Mouse (Mus musculus): ENCODE measurements around the gene Syn1. TPM values are rescaled to one million over a fixed set of nuclear protein-coding genes. Genes with fewer than 3 reads are reported as not detected.

Gene Syn1
- polyA plus RNA-seq (2012; rRNA removed) = 0.16 TPM in 2 replicates

- H3K27me3 ChIP-seq (ENCODE audit: control insufficient read depth, insufficient read depth, low read length) = no peaks in the 10 kb centered on the region
- H3K4me1 ChIP-seq (ENCODE audit: control insufficient read depth, insufficient read depth, low read length) = peaks cover 3% of the 10 kb centered on the region
- peak within 1 kb of the TSS; percentile 80 for H3K4me3 ChIP-seq (ENCODE audit: control insufficient read depth, low read depth, low read length)
- H3K27ac ChIP-seq (ENCODE audit: control insufficient read depth, insufficient read depth, low read depth, low read length) = no peak within 1 kb of the TSS
- TF ChIP-seq POLR2A (IDR thresholded peaks at IDR 0.05; ENCODE audit: control insufficient read depth, low read depth, low read length) = no peak
- no peak for TF ChIP-seq CTCF (IDR thresholded peaks at IDR 0.05; ENCODE audit: control insufficient read depth, insufficient read depth, insufficient replicate concordance, low read depth, low read length)
- H3K36me3 ChIP-seq (ENCODE audit: control insufficient read depth, insufficient read depth, low read length) = no peaks in the 10 kb centered on the region
These were observed at the start of gene Syn1 for GRCm38 (mm10) chrX:20920844-20921364. Syn1 (minus strand) TSS chrX:20921004.

- Histone ChIP-seq H3K27ac (ENCODE audit: control insufficient read depth, insufficient read depth, low read depth, low read length) (peak within 1 kb of the TSS; percentile 90), H3K4me3 (ENCODE audit: control insufficient read depth, low read depth, low read length) (peak within 1 kb of the TSS; percentile 94), H3K27me3 (ENCODE audit: control insufficient read depth, insufficient read depth, low read length) (no peaks in the 10 kb centered on the region), H3K36me3 (ENCODE audit: control insufficient read depth, insufficient read depth, low read length) (no peaks in the 10 kb centered on the region), H3K4me1 (ENCODE audit: control insufficient read depth, insufficient read depth, low read length) (no peaks in the 10 kb centered on the region)
- TF ChIP-seq CTCF (IDR thresholded peaks at IDR 0.05; ENCODE audit: control insufficient read depth, insufficient read depth, insufficient replicate concordance, low read depth, low read length) (no peak), POLR2A (IDR thresholded peaks at IDR 0.05; ENCODE audit: control insufficient read depth, low read depth, low read length) (peak; percentile 53; the same call in 1 of the 2 replicates)
These were observed 40.9 kb upstream of the Syn1 start, which contains the start of gene Uxt for GRCm38 (mm10) chrX:20961477-20962378. Uxt (minus strand) TSS chrX:20962017.

GRCm38 (mm10) chrX:20950191-20950880 lies 29.5 kb upstream of the Syn1 start, which contains the start of gene Elk1:
Elk1 (minus strand) TSS chrX:20950608.
- peak within 1 kb of the TSS; percentile 63 for H3K27ac ChIP-seq (ENCODE audit: control insufficient read depth, insufficient read depth, low read depth, low read length)
- H3K36me3 ChIP-seq (ENCODE audit: control insufficient read depth, insufficient read depth, low read length) = no peaks in the 10 kb centered on the region
- H3K4me1 ChIP-seq (ENCODE audit: control insufficient read depth, insufficient read depth, low read length) = no peaks in the 10 kb centered on the region; the same call in 1 of the 2 replicates
- H3K4me3 ChIP-seq (ENCODE audit: control insufficient read depth, low read depth, low read length) = peak within 1 kb of the TSS; percentile 85
- no peak for TF ChIP-seq POLR2A (IDR thresholded peaks at IDR 0.05; ENCODE audit: control insufficient read depth, low read depth, low read length)
- no peaks in the 10 kb centered on the region for H3K27me3 ChIP-seq (ENCODE audit: control insufficient read depth, insufficient read depth, low read length)

- no peak overlapping the region for H3K27ac ChIP-seq (ENCODE audit: control insufficient read depth, insufficient read depth, low read depth, low read length)
- no peaks in the 10 kb centered on the region for H3K36me3 ChIP-seq (ENCODE audit: control insufficient read depth, insufficient read depth, low read length)
- no peaks in the 10 kb centered on the region; the same call in 1 of the 2 replicates for H3K4me1 ChIP-seq (ENCODE audit: control insufficient read depth, insufficient read depth, low read length)
- TF ChIP-seq CTCF (IDR thresholded peaks at IDR 0.05; ENCODE audit: control insufficient read depth, insufficient read depth, insufficient replicate concordance, low read depth, low read length) (no peak), POLR2A (IDR thresholded peaks at IDR 0.05; ENCODE audit: control insufficient read depth, low read depth, low read length) (no peak)
- H3K4me3 ChIP-seq (ENCODE audit: control insufficient read depth, low read depth, low read length) = no peak overlapping the region
- no peaks in the 10 kb centered on the region for H3K27me3 ChIP-seq (ENCODE audit: control insufficient read depth, insufficient read depth, low read length)
These were observed 25.3 kb upstream of the Syn1 start for GRCm38 (mm10) chrX:20946055-20946454.

- H3K27ac ChIP-seq (ENCODE audit: control insufficient read depth, insufficient read depth, low read depth, low read length) = no peak overlapping the region
- H3K4me1 ChIP-seq (ENCODE audit: control insufficient read depth, insufficient read depth, low read length) = no peaks in the 10 kb centered on the region
- no peaks in the 10 kb centered on the region for H3K36me3 ChIP-seq (ENCODE audit: control insufficient read depth, insufficient read depth, low read length)
- TF ChIP-seq POLR2A (IDR thresholded peaks at IDR 0.05; ENCODE audit: control insufficient read depth, low read depth, low read length) = no peak
- no peak for TF ChIP-seq CTCF (IDR thresholded peaks at IDR 0.05; ENCODE audit: control insufficient read depth, insufficient read depth, insufficient replicate concordance, low read depth, low read length)
- H3K27me3 ChIP-seq (ENCODE audit: control insufficient read depth, insufficient read depth, low read length) = no peaks in the 10 kb centered on the region
- no peak overlapping the region for H3K4me3 ChIP-seq (ENCODE audit: control insufficient read depth, low read depth, low read length)
These were observed 11.2 kb upstream of the Syn1 start for GRCm38 (mm10) chrX:20931963-20932362.

GRCm38 (mm10) chrX:20931364-20931763 lies 10.6 kb upstream of the Syn1 start, which contains the start of gene Cfp:
Cfp (minus strand) TSS chrX:20931555.
- no peak within 1 kb of the TSS for H3K27ac ChIP-seq (ENCODE audit: control insufficient read depth, insufficient read depth, low read depth, low read length)
- H3K27me3 ChIP-seq (ENCODE audit: control insufficient read depth, insufficient read depth, low read length) = no peaks in the 10 kb centered on the region
- H3K36me3 ChIP-seq (ENCODE audit: control insufficient read depth, insufficient read depth, low read length) = no peaks in the 10 kb centered on the region
- TF ChIP-seq POLR2A (IDR thresholded peaks at IDR 0.05; ENCODE audit: control insufficient read depth, low read depth, low read length) (no peak), CTCF (IDR thresholded peaks at IDR 0.05; ENCODE audit: control insufficient read depth, insufficient read depth, insufficient replicate concordance, low read depth, low read length) (no peak)
- no peaks in the 10 kb centered on the region for H3K4me1 ChIP-seq (ENCODE audit: control insufficient read depth, insufficient read depth, low read length)
- H3K4me3 ChIP-seq (ENCODE audit: control insufficient read depth, low read depth, low read length) = no peak within 1 kb of the TSS

GRCm38 (mm10) chrX:20929859-20930258 lies 9.1 kb upstream of the Syn1 start:
- Histone ChIP-seq H3K27me3 (ENCODE audit: control insufficient read depth, insufficient read depth, low read length) (no peaks in the 10 kb centered on the region), H3K4me3 (ENCODE audit: control insufficient read depth, low read depth, low read length) (no peak overlapping the region), H3K4me1 (ENCODE audit: control insufficient read depth, insufficient read depth, low read length) (no peaks in the 10 kb centered on the region), H3K27ac (ENCODE audit: control insufficient read depth, insufficient read depth, low read depth, low read length) (no peak overlapping the region), H3K36me3 (ENCODE audit: control insufficient read depth, insufficient read depth, low read length) (no peaks in the 10 kb centered on the region)
- TF ChIP-seq CTCF (IDR thresholded peaks at IDR 0.05; ENCODE audit: control insufficient read depth, insufficient read depth, insufficient replicate concordance, low read depth, low read length) (no peak), POLR2A (IDR thresholded peaks at IDR 0.05; ENCODE audit: control insufficient read depth, low read depth, low read length) (no peak)
